Mouse (Mus musculus): ENCODE data around the gene Synpo2.

GRCm38 (mm10) chr3:123245646-123246045, 9.7 kb upstream of the Synpo2 start:
- no peak for TF ChIP-seq CTCF (IDR thresholded peaks at IDR 0.05)
- TF ChIP-seq EP300 (IDR thresholded peaks at IDR 0.05): no peak

Data from lung, postnatal 0 days (tissue).